Mouse (Mus musculus): ENCODE results near the gene Rreb1.
A peak's percentile ranks its signal among the peaks of the same experiment; 100 is the strongest.

The Rreb1 gene

GRCm38 (mm10) chr13:37969988-37970387, 191.8 kb downstream of the Rreb1 start:
- DNase-seq (ENCODE audit: low read depth, low spot score): peak; percentile 36

- no peak for DNase-seq (ENCODE audit: low read depth, low spot score)
Measured at GRCm38 (mm10) chr13:37970887-37971530, 192.8 kb downstream of the Rreb1 start.

GRCm38 (mm10) chr13:37974036-37974435, 195.8 kb downstream of the Rreb1 start:
- DNase-seq (ENCODE audit: low read depth, low spot score): peak; percentile 31

- DNase-seq (ENCODE audit: low read depth, low spot score): no peak
Measured at GRCm38 (mm10) chr13:37974731-37975130, 196.5 kb downstream of the Rreb1 start.

GRCm38 (mm10) chr13:37979506-37979905, 201.3 kb downstream of the Rreb1 start:
- DNase-seq (ENCODE audit: low read depth, low spot score): no peak

- DNase-seq (ENCODE audit: low read depth, low spot score): no peak
Measured at GRCm38 (mm10) chr13:37980346-37980745, 202.1 kb downstream of the Rreb1 start.

- no peak for DNase-seq (ENCODE audit: low read depth, low spot score)
Measured at GRCm38 (mm10) chr13:37981063-37981462, 202.9 kb downstream of the Rreb1 start.

GRCm38 (mm10) chr13:37986166-37986565, 208.0 kb downstream of the Rreb1 start:
- DNase-seq (ENCODE audit: low read depth, low spot score): no peak

GRCm38 (mm10) chr13:37989701-37990100, 211.5 kb downstream of the Rreb1 start:
- no peak for DNase-seq (ENCODE audit: low read depth, low spot score)

GRCm38 (mm10) chr13:37992638-37993371, 214.6 kb downstream of the Rreb1 start:
- no peak for DNase-seq (ENCODE audit: low read depth, low spot score)

- no peak for DNase-seq (ENCODE audit: low read depth, low spot score)
Measured at GRCm38 (mm10) chr13:37993376-37993703, 215.1 kb downstream of the Rreb1 start.

GRCm38 (mm10) chr13:37993704-37994404, 215.7 kb downstream of the Rreb1 start, which contains the start of gene Ssr1:
Ssr1 (minus strand) TSS chr13:37994217.
- peak; percentile 96 for DNase-seq (ENCODE audit: low read depth, low spot score)

- DNase-seq (ENCODE audit: low read depth, low spot score): no peak
Measured at GRCm38 (mm10) chr13:37994405-37994749, 216.2 kb downstream of the Rreb1 start.

- DNase-seq (ENCODE audit: low read depth, low spot score): no peak
Measured at GRCm38 (mm10) chr13:37999713-38000112, 221.5 kb downstream of the Rreb1 start.
